Mouse (Mus musculus): ENCODE results near the gene Hs6st3.

DNA sequence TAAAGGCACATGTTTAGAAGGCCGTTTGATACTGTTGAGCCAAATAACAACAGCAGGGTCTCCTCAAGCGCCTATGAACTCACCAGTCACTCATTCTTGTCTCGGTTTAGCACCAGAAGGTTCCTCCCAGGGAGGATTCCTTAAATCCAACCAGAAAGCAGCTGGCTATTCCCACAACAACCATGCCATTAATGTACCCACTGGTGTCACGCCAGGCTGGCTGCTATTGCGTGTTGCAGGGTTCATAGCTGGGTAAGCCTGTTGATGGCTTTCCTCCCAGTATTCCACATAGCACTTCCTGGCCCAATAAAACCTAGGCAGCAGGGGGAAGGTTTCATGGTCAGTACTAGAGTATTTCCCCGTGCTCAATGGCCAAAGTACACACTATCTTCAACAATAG is 155.9 kb downstream of the Hs6st3 start:
- no peak for TF ChIP-seq CTCF (IDR thresholded peaks at IDR 0.05; ENCODE audit: low read depth)
- TF ChIP-seq EP300 (IDR thresholded peaks at IDR 0.05; ENCODE audit: low read depth) = no peak

Data from liver, embryonic 14.5 days (tissue).